Mouse (Mus musculus) ES-E14 (cell line): ENCODE results near the gene Tmod4. TPM values are rescaled to one million over a fixed set of nuclear protein-coding genes. Genes with fewer than 3 reads are reported as not detected.

ENCODE experiments used
- DNase-seq: peaks from one replicate; pipeline ENCODE4 v3.0.0-alpha.2; 2013; ENCODE audit warnings: low read depth, low spot score
- H3K27ac ChIP-seq: 2 replicates; pipeline ENCODE4 v1.5.1; 2012; ENCODE audit warnings: low read depth, mild to moderate bottlenecking, low read length, moderate library complexity, mixed read lengths; ENCODE audit not compliant: poor library complexity, insufficient read depth, severe bottlenecking
- H3K36me3 ChIP-seq: 2 replicates; pipeline ENCODE4 v1.6.1; 2012; ENCODE audit warnings: mild to moderate bottlenecking, low read length, moderate library complexity, mixed read lengths; ENCODE audit not compliant: control insufficient read depth, poor library complexity, insufficient read depth, severe bottlenecking
- H3K4me1 ChIP-seq, 2 experiments: fragments of 150-350 bp in 1 of 2; sonication (generic) in 1 of 2; 2 replicates each; pipeline ENCODE4 v1.6.1; 2012; ENCODE audit warnings: low read length in 2 of 2, mild to moderate bottlenecking in 1 of 2, mixed read lengths in 1 of 2; ENCODE audit not compliant: control insufficient read depth in 2 of 2, insufficient read depth in 2 of 2, poor library complexity in 1 of 2
- H3K4me3 ChIP-seq, 2 experiments: fragments of 150-350 bp in 1 of 2; sonication (generic) in 1 of 2; 2 replicates each; pipeline ENCODE4 v1.5.1; 2012; ENCODE audit warnings: low read length in 2 of 2, low read depth in 1 of 2, mild to moderate bottlenecking in 1 of 2, mixed read lengths in 1 of 2; ENCODE audit not compliant: insufficient read depth in 1 of 2, poor library complexity in 1 of 2, severe bottlenecking in 1 of 2
- H3K9ac ChIP-seq: 2 replicates; pipeline ENCODE4 v1.6.1; 2012; ENCODE audit warnings: low read depth, mild to moderate bottlenecking, low read length, mixed read lengths; ENCODE audit not compliant: poor library complexity, insufficient read depth, severe bottlenecking
- H3K9me3 ChIP-seq: fragments of 150-350 bp; sonication (generic); 2 replicates; pipeline ENCODE4 v1.6.1; 2012; ENCODE audit warnings: low read depth, mild to moderate bottlenecking, low read length; ENCODE audit not compliant: control insufficient read depth, insufficient read depth
- CHD2 ChIP-seq: IDR thresholded peaks from 2 replicates; pipeline ENCODE4 v1.6.1; 2014; ENCODE audit warnings: mild to moderate bottlenecking, low read depth, low read length, inconsistent platforms
- HCFC1 ChIP-seq: IDR thresholded peaks from 2 replicates; pipeline ENCODE4 v1.6.1; 2012; ENCODE audit warnings: low read length, inconsistent platforms, borderline replicate concordance; ENCODE audit not compliant: insufficient read depth
- MAFK ChIP-seq: IDR thresholded peaks from 2 replicates; pipeline ENCODE4 v1.6.1; 2014; ENCODE audit warnings: mild to moderate bottlenecking, low read depth, low read length, inconsistent platforms; ENCODE audit not compliant: insufficient read depth
- ZC3H11A ChIP-seq: IDR thresholded peaks from 2 replicates; pipeline ENCODE4 v1.6.1; 2012; ENCODE audit warnings: low read depth, mild to moderate bottlenecking, inconsistent platforms, low read length, borderline replicate concordance
- ZNF384 ChIP-seq: IDR thresholded peaks from 2 replicates; pipeline ENCODE4 v1.6.1; 2012; ENCODE audit warnings: low read depth, low read length, inconsistent platforms
- in situ Hi-C, 2 experiments: fragments of 600-800 bp; cut with MboI; formaldehyde crosslinking; loops; one replicate each; pipeline ENCODE4 v1.15.1; 2025; ENCODE audit warnings: low sequenced_read_pairs in 2 of 2, inconsistent platforms in 1 of 2; ENCODE audit not compliant: unreplicated experiment in 2 of 2
- total RNA-seq: library from RNA; depleted of rRNA; stranded (reverse); fragments of 300-350 nt; gene quantifications from 2 replicates; pipeline ENCODE4 v1.2.3, GENCODE M21; 2012

Gene Tmod4
- total RNA-seq, 1 experiment = 0.36 TPM

- Histone ChIP-seq H3K4me1 (peaks cover 2% of the 10 kb centered on the region in 2 experiments; a peak in 1 of 4 replicates), H3K27ac (no peak overlapping the region), H3K4me3 (no peak overlapping the region), H3K36me3 (peaks cover 23% of the 10 kb centered on the region), H3K9ac (no peak overlapping the region), H3K9me3 (no peaks in the 10 kb centered on the region)
- DNase-seq = no peak
- TF ChIP-seq MAFK (no peak), CHD2 (no peak), ZNF384 (no peak), ZC3H11A (no peak), HCFC1 (no peak)
- in situ Hi-C loops = no loop called here
These were observed 46.8 kb downstream of the Tmod4 start for GRCm38 (mm10) chr3:95171105-95171504.

GRCm38 (mm10) chr3:95172526-95173255 is 48.4 kb downstream of the Tmod4 start:
- in situ Hi-C loops = no loop called here
- peaks cover 23% of the 10 kb centered on the region for H3K36me3 ChIP-seq

GRCm38 (mm10) chr3:95173256-95173949 is 49.1 kb downstream of the Tmod4 start:
- Histone ChIP-seq H3K9me3 (no peaks in the 10 kb centered on the region), H3K9ac (peak overlapping the region; percentile 66), H3K4me1 (peaks cover 4% of the 10 kb centered on the region in 2 experiments; a peak in 3 of 4 replicates), H3K4me3 (peak overlapping the region; percentile 44 to 67), H3K36me3 (peaks cover 23% of the 10 kb centered on the region), H3K27ac (no peak overlapping the region)
- peak; percentile 12 for DNase-seq
- in situ Hi-C loops = no loop called here
- no peak for TF ChIP-seq HCFC1
- TF ChIP-seq CHD2 = no peak
- no peak for TF ChIP-seq ZC3H11A
- no peak for TF ChIP-seq ZNF384
- TF ChIP-seq MAFK = no peak

More at GRCm38 (mm10) chr3:95172526-95173255, 48.4 kb downstream of the Tmod4 start:
- Histone ChIP-seq H3K4me3 (peak overlapping the region; percentile 44 to 67), H3K4me1 (peaks cover 4% of the 10 kb centered on the region in 2 experiments; a peak in 3 of 4 replicates), H3K9me3 (no peaks in the 10 kb centered on the region), H3K9ac (peak overlapping the region; percentile 66), H3K27ac (no peak overlapping the region)
- no peak for TF ChIP-seq ZNF384
- TF ChIP-seq HCFC1 = no peak
- no peak for TF ChIP-seq CHD2
- no peak for TF ChIP-seq ZC3H11A
- no peak for TF ChIP-seq MAFK
- DNase-seq = no peak

- H3K4me3 ChIP-seq = peak overlapping the region; percentile 44 to 67
These were observed 49.8 kb downstream of the Tmod4 start for GRCm38 (mm10) chr3:95174011-95174592.

More at GRCm38 (mm10) chr3:95174011-95174592, 49.8 kb downstream of the Tmod4 start:
- H3K9me3 ChIP-seq = no peaks in the 10 kb centered on the region
- in situ Hi-C loops = no loop called here
- H3K4me1 ChIP-seq = peaks cover 4% of the 10 kb centered on the region in 2 experiments; a peak in 3 of 4 replicates
- TF ChIP-seq CHD2 = no peak
- peaks cover 23% of the 10 kb centered on the region for H3K36me3 ChIP-seq
- H3K27ac ChIP-seq = no peak overlapping the region
- DNase-seq = peak; percentile 86
- peak overlapping the region; percentile 66; the same call in 1 of the 2 replicates for H3K9ac ChIP-seq
